Mouse (Mus musculus) liver, adult 2 months (tissue): ENCODE measurements at regions not wholly inside any gene's neighbourhood (a gene's known extent, or its start where the extent isn't known, plus 50 kb on each side); places are given as distances from the start of the nearest gene placed in this dataset.

ENCODE experiments used
- CTCF ChIP-seq: fragments of 200-500 bp; IDR thresholded peaks from 2 replicates; pipeline ENCODE4 v1.5.1; 2011; ENCODE audit warnings: low read depth, low read length, control low read depth
- POLR2A ChIP-seq: fragments of 200-500 bp; IDR thresholded peaks from 2 replicates; pipeline ENCODE4 v1.6.1; 2011; ENCODE audit warnings: low read length, control low read depth; ENCODE audit not compliant: insufficient read depth; ENCODE audit errors: extremely low read depth

DNA sequence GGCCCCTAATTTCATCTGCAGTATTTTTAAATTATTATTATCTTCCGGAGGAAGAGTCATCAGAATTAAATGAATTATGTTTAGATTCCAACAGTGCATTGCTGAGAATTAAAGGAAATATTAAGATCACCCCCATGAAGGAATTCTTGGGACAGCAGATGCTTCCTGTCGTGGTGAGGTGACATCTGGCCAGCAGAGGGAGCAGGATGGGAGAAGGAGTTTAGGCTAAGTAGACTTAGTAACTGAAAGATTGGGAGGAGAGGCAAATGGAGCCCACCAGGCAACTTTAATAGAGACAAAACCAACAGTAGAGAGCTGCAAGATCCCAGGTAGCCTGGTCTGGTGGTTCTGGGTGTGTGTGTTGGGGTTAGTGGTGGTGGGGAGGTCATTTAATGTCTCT is 629.5 kb upstream of the Kirrel3 start:
- no peak for TF ChIP-seq CTCF
- TF ChIP-seq POLR2A: no peak
